Mouse (Mus musculus): ENCODE data around the gene Usp35. TPM values are rescaled to one million over a fixed set of nuclear protein-coding genes. Genes with fewer than 3 reads are reported as not detected.

The Usp35 gene
- polyA plus RNA-seq, 1 experiment from 2014 or later: 3.2 TPM

DNA sequence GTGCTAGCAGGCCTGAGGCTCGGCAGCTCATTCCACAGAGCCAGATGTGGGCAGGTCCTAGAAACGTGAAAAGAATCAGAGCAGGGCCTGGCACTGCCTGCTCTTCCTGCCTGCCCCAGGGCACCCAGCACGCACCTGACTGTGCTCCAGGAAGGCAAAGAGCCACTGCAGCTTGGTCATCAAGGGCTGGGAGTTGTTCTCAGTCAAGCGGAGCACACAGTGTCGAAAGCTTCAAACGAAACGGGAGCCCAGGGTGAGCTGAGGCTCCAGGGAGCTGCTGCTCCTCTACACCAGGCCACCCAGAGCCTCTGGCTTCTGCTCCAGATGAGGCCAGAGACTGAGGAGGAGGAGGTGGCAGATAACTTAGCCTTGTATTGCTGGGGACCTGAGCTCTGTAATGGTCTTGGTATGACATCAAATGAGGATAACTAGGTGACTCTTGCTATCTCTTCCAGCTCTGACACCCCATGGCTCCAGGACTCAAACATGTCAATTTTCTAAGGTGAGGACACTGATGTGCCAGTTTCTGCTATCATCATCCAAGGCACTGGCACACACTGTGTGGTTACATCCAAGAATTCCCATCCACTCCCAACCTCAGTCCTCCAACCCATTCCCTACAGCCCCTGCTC is 18.3 kb downstream of the Usp35 start:
- Histone ChIP-seq H3K4me1 (ENCODE audit: control insufficient read depth, insufficient read depth, low read length) (no peaks in the 10 kb centered on the region), H3K9ac (ENCODE audit: low read depth, low read length) (no peak overlapping the region), H3K4me3 (ENCODE audit: low read depth, low read length) (no peak overlapping the region), H3K4me2 (ENCODE audit: low read length) (no peak overlapping the region), H3K36me3 (ENCODE audit: control insufficient read depth, insufficient read depth, low read length) (peaks cover 27% of the 10 kb centered on the region), H3K9me3 (replicated peaks; ENCODE audit: control insufficient read depth, low read length, poor library complexity, severe bottlenecking) (no peaks in the 10 kb centered on the region), H3K27ac (ENCODE audit: low read length) (no peak overlapping the region), H3K27me3 (ENCODE audit: control insufficient read depth, insufficient read depth, low read depth, low read length) (no peaks in the 10 kb centered on the region)
- WGBS: 81% methylated on average over 7 of the region's 7 CpGs
- no peak for ATAC-seq

DNA sequence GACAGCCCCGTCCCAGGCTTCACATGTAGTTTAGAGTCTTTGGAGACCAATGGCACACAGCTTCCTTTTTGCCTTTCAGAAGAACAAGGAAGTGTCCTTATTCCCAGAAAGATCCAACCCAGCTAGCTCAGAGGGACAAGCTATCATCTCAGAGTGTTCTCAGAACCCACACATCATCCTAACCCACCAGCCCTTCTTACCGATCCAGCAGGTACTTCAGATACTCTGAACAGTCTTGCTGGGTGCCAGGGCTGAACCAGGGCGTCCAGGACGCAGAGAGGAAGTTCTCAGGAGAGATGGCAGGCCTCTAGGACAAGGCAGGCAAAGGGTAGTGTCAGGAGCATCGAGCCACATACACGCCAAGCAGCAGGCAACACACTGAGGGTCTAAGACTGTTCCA is 19.0 kb downstream of the Usp35 start:
- ATAC-seq: no peak
- Histone ChIP-seq H3K27ac (ENCODE audit: low read length) (no peak overlapping the region), H3K36me3 (ENCODE audit: control insufficient read depth, insufficient read depth, low read length) (peaks cover 30% of the 10 kb centered on the region), H3K4me2 (ENCODE audit: low read length) (no peak overlapping the region), H3K4me1 (ENCODE audit: control insufficient read depth, insufficient read depth, low read length) (no peaks in the 10 kb centered on the region), H3K9me3 (replicated peaks; ENCODE audit: control insufficient read depth, low read length, poor library complexity, severe bottlenecking) (no peaks in the 10 kb centered on the region), H3K27me3 (ENCODE audit: control insufficient read depth, insufficient read depth, low read depth, low read length) (no peaks in the 10 kb centered on the region), H3K4me3 (ENCODE audit: low read depth, low read length) (no peak overlapping the region), H3K9ac (ENCODE audit: low read depth, low read length) (no peak overlapping the region)
- 88% methylated on average over 6 of the region's 6 CpGs for WGBS

DNA sequence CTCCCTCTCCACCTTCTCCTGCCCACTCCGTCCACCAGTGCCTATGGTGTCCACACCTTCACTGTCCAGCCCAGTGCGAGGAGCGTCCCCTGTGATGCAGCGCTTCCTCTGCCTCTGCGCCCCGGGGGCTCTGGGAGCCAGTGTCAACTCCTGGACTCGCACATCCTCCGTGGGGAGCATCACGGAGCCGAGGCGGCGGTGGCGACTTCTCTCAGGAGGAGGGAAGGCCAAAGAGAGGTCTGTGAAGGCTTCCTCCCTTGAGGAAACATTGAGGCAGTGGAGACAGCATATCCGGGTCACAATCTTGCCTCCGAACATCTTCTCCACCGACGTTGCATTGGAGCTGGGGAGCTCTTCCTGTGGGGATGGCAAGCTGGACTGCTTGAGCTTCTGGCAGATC is 19.6 kb downstream of the Usp35 start:
- no peaks in the 10 kb centered on the region for H3K27me3 ChIP-seq (ENCODE audit: control insufficient read depth, insufficient read depth, low read depth, low read length)
- no peak overlapping the region for H3K9ac ChIP-seq (ENCODE audit: low read depth, low read length)
- H3K4me1 ChIP-seq (ENCODE audit: control insufficient read depth, insufficient read depth, low read length): no peaks in the 10 kb centered on the region
- no peak overlapping the region for H3K27ac ChIP-seq (ENCODE audit: low read length)
- no peaks in the 10 kb centered on the region for H3K9me3 ChIP-seq (replicated peaks; ENCODE audit: control insufficient read depth, low read length, poor library complexity, severe bottlenecking)
- no peak overlapping the region for H3K4me3 ChIP-seq (ENCODE audit: low read depth, low read length)
- peaks cover 34% of the 10 kb centered on the region for H3K36me3 ChIP-seq (ENCODE audit: control insufficient read depth, insufficient read depth, low read length)
- no peak for ATAC-seq
- 91% methylated on average over 17 of the region's 17 CpGs for WGBS
- no peak overlapping the region for H3K4me2 ChIP-seq (ENCODE audit: low read length)

DNA sequence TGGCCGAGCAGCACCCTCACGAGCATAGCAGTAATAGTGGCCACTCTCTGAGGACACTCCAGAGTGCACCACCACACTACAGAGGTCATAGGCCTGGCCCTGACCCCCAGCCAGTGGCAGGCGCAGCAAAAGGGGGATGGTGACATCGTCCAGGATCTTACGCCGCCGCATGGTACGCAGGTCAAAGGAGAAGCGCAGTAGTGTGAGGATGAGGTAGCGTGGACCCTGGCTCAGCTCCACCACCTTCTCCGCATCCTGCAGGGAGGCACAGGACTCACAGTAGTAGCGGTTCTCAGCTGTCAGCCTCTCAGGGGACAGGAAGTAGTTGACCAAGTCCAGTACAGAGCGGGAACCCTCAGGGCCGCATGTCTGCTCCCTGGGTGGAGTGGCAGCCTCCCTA is 20.2 kb downstream of the Usp35 start:
- no peak overlapping the region for H3K27ac ChIP-seq (ENCODE audit: low read length)
- H3K9ac ChIP-seq (ENCODE audit: low read depth, low read length): no peak overlapping the region
- H3K27me3 ChIP-seq (ENCODE audit: control insufficient read depth, insufficient read depth, low read depth, low read length): no peaks in the 10 kb centered on the region
- no peaks in the 10 kb centered on the region for H3K4me1 ChIP-seq (ENCODE audit: control insufficient read depth, insufficient read depth, low read length)
- H3K36me3 ChIP-seq (ENCODE audit: control insufficient read depth, insufficient read depth, low read length): peaks cover 37% of the 10 kb centered on the region
- WGBS: 92% methylated on average over 14 of the region's 14 CpGs
- no peaks in the 10 kb centered on the region for H3K9me3 ChIP-seq (replicated peaks; ENCODE audit: control insufficient read depth, low read length, poor library complexity, severe bottlenecking)
- no peak for ATAC-seq
- no peak overlapping the region for H3K4me3 ChIP-seq (ENCODE audit: low read depth, low read length)
- no peak overlapping the region for H3K4me2 ChIP-seq (ENCODE audit: low read length)

DNA sequence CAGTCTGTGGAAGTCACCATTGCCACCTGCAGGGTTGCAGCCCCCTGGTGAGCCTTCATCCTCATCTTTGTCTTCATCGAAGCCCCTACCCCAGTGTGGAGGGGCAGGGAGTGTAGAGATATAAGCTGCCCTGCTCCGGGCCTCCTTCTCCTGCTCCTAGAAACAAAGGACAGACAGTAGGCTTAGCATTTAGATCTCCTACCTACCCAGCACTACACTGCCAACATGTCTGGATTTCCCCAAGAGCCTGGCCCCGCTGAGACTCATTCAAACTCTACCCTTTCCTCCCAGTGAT is 21.5 kb downstream of the Usp35 start:
- no peak for ATAC-seq
- Histone ChIP-seq H3K4me2 (ENCODE audit: low read length) (no peak overlapping the region), H3K27me3 (ENCODE audit: control insufficient read depth, insufficient read depth, low read depth, low read length) (no peaks in the 10 kb centered on the region), H3K9ac (ENCODE audit: low read depth, low read length) (no peak overlapping the region), H3K9me3 (replicated peaks; ENCODE audit: control insufficient read depth, low read length, poor library complexity, severe bottlenecking) (no peaks in the 10 kb centered on the region), H3K4me1 (ENCODE audit: control insufficient read depth, insufficient read depth, low read length) (no peaks in the 10 kb centered on the region), H3K36me3 (ENCODE audit: control insufficient read depth, insufficient read depth, low read length) (peaks cover 38% of the 10 kb centered on the region), H3K27ac (ENCODE audit: low read length) (no peak overlapping the region), H3K4me3 (ENCODE audit: low read depth, low read length) (no peak overlapping the region)
- WGBS: 88% methylated on average over 3 of the region's 3 CpGs

DNA sequence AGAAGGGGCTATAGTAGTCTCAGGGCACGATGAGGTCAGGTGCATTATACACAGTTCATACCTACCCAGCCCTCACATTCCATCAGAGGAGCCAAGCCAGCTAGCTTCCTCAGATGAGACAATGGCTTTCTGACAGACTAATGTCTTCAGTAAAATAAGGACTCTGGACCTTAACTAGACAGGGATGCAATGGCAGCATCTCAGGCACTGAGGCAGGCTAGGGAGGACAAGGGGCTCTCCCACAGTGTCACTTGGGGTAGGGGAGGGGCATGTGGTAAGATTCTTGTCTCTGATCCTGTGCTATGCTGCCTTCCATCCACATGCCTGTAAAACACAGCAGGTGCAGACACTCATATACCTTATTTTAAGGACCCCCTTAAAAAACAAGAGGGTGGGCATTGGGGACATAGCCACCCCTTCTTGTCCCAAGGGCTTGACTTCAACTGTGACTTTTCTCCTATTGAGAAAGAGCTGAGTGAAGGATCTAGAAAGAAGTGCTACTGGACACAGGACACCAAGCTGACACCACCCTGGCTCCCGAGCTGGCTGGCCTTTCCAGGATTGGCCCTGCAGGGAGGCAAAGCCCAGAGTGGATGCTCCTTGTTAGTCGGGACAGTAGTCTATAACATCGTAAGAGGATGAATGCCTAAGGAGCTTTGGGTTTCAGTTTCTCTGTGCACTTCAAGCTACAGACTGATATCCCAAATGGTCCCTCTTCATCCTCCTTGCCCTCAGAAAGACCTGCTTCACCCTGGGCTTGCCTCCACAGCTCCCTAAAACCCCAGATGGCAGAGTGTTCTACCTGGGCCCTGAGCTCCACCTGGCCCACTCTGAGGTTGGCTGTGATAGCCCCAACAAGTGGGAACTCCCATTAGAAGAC is 22.1 kb downstream of the Usp35 start:
- ATAC-seq: no peak
- H3K27me3 ChIP-seq (ENCODE audit: control insufficient read depth, insufficient read depth, low read depth, low read length): no peaks in the 10 kb centered on the region
- H3K9me3 ChIP-seq (replicated peaks; ENCODE audit: control insufficient read depth, low read length, poor library complexity, severe bottlenecking): no peaks in the 10 kb centered on the region
- H3K4me1 ChIP-seq (ENCODE audit: control insufficient read depth, insufficient read depth, low read length): no peaks in the 10 kb centered on the region
- no peak overlapping the region for H3K27ac ChIP-seq (ENCODE audit: low read length)
- no peak overlapping the region for H3K4me2 ChIP-seq (ENCODE audit: low read length)
- H3K36me3 ChIP-seq (ENCODE audit: control insufficient read depth, insufficient read depth, low read length): peaks cover 39% of the 10 kb centered on the region
- no peak overlapping the region for H3K9ac ChIP-seq (ENCODE audit: low read depth, low read length)
- 80% methylated on average over 4 of the region's 4 CpGs for WGBS
- H3K4me3 ChIP-seq (ENCODE audit: low read depth, low read length): no peak overlapping the region

DNA sequence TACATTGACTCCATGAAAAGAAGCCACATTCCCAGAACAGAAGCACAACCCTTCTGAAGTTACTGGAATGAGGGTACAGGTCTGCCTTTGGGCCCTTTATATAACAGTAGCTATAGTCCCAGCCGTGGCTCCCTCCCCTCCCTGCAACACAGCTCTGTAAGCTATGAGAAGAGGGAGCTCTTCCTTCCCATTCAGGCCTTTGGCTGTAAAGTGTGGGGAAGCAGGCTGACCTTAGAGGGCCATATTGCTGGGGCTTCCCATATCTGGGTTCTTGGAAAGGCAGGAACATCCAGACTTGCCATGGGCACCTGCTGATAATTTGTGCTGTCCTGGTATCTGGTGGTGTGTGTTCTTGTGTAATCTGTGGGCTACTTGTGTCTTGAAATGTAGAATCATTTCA is 24.3 kb downstream of the Usp35 start:
- Histone ChIP-seq H3K9ac (ENCODE audit: low read depth, low read length) (no peak overlapping the region), H3K27ac (ENCODE audit: low read length) (no peak overlapping the region), H3K9me3 (replicated peaks; ENCODE audit: control insufficient read depth, low read length, poor library complexity, severe bottlenecking) (no peaks in the 10 kb centered on the region), H3K4me3 (ENCODE audit: low read depth, low read length) (no peak overlapping the region), H3K4me2 (ENCODE audit: low read length) (no peak overlapping the region), H3K36me3 (ENCODE audit: control insufficient read depth, insufficient read depth, low read length) (peaks cover 40% of the 10 kb centered on the region), H3K27me3 (ENCODE audit: control insufficient read depth, insufficient read depth, low read depth, low read length) (no peaks in the 10 kb centered on the region), H3K4me1 (ENCODE audit: control insufficient read depth, insufficient read depth, low read length) (no peaks in the 10 kb centered on the region)
- ATAC-seq: no peak
- WGBS: 100% methylated on average over 1 of the region's 1 CpGs

DNA sequence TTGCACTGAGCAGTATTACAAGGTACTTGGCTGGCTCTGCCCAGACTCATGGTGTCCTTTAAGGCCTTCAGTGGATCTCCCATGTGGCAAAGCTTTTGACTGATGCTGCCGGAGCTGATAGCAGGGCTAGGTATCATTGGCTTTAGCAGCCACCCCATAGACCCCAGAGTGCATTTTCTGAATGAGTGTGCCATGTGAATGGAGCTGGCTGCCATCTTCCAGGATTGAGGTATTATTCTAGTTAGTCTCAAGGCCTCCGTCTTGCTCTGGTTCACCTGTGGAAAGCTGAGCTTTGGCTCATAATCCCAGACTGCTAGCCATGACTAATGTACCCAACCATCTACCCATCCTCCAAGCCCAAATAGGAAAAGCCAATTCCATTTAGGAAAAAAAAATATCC is 25.0 kb downstream of the Usp35 start:
- Histone ChIP-seq H3K36me3 (ENCODE audit: control insufficient read depth, insufficient read depth, low read length) (peaks cover 36% of the 10 kb centered on the region), H3K4me2 (ENCODE audit: low read length) (no peak overlapping the region), H3K9ac (ENCODE audit: low read depth, low read length) (no peak overlapping the region), H3K4me3 (ENCODE audit: low read depth, low read length) (no peak overlapping the region), H3K27ac (ENCODE audit: low read length) (no peak overlapping the region), H3K9me3 (replicated peaks; ENCODE audit: control insufficient read depth, low read length, poor library complexity, severe bottlenecking) (no peaks in the 10 kb centered on the region), H3K4me1 (ENCODE audit: control insufficient read depth, insufficient read depth, low read length) (no peaks in the 10 kb centered on the region), H3K27me3 (ENCODE audit: control insufficient read depth, insufficient read depth, low read depth, low read length) (no peaks in the 10 kb centered on the region)
- 98% methylated on average over 2 of the region's 2 CpGs for WGBS
- no peak for ATAC-seq

DNA sequence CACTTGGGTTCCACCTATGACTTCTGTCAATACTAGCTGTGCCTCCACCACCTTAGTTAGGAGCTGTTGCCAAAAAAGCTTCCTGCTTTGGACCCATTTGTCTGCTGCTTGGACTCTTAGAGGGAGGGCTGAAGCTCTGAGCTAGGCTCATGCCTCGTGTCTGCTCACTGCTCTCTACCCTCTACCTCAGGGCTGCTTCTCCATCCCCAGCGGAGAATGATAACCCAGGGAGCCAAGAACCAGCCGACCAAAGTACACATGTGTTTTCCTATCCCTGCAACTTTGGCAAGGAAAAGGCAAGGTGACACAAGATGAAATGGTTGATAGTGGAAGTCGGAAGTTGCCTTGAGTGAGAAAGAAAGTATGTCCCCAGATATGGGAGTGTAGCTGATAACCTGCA is 26.6 kb downstream of the Usp35 start:
- no peak overlapping the region for H3K9ac ChIP-seq (ENCODE audit: low read depth, low read length)
- ATAC-seq: no peak
- 93% methylated on average over 4 of the region's 4 CpGs for WGBS
- no peaks in the 10 kb centered on the region for H3K4me1 ChIP-seq (ENCODE audit: control insufficient read depth, insufficient read depth, low read length)
- no peaks in the 10 kb centered on the region for H3K27me3 ChIP-seq (ENCODE audit: control insufficient read depth, insufficient read depth, low read depth, low read length)
- no peaks in the 10 kb centered on the region for H3K9me3 ChIP-seq (replicated peaks; ENCODE audit: control insufficient read depth, low read length, poor library complexity, severe bottlenecking)
- H3K4me3 ChIP-seq (ENCODE audit: low read depth, low read length): no peak overlapping the region
- peaks cover 27% of the 10 kb centered on the region for H3K36me3 ChIP-seq (ENCODE audit: control insufficient read depth, insufficient read depth, low read length)
- no peak overlapping the region for H3K4me2 ChIP-seq (ENCODE audit: low read length)
- no peak overlapping the region for H3K27ac ChIP-seq (ENCODE audit: low read length)
